Mouse (Mus musculus): ENCODE measurements around the gene Traf1.

GRCm38 (mm10) chr2:34982096-34982724 lies 20.6 kb upstream of the Traf1 start:
- TF ChIP-seq CTCF (IDR thresholded peaks at IDR 0.05; ENCODE audit: extremely low read depth, insufficient read depth, low read length) (no peak), POLR2A (IDR thresholded peaks at IDR 0.05; ENCODE audit: extremely low read depth, insufficient read depth, low read length) (no peak)

All from cortical plate, adult 2 months (tissue).